Mouse (Mus musculus) liver, embryonic 12.5 days (tissue): ENCODE results near the gene Olfr705. TPM values are rescaled to one million over a fixed set of nuclear protein-coding genes. Genes with fewer than 3 reads are reported as not detected.
"Not testable (repeated sequence)": the region's sequence is repeated elsewhere in the genome, so short reads cannot be mapped to it uniquely, and the experiment has no call there.

ENCODE experiments used
- ATAC-seq: fragments of 200-750 bp; cut with Nextera tagmentation; 2 replicates; pipeline ENCODE4 v1.8.0; 2017; ENCODE audit warnings: moderate number of reproducible peaks, mild to moderate bottlenecking, moderate library complexity
- H3K27ac ChIP-seq: fragments of 300-500 bp; sonication (generic); 2 replicates; pipeline ENCODE4 v1.5.1; 2016; ENCODE audit warnings: mild to moderate bottlenecking
- H3K27me3 ChIP-seq: fragments of 300-500 bp; sonication (generic); replicated peaks from 2 replicates; pipeline ENCODE4 v1.6.1; 2016; ENCODE audit warnings: mild to moderate bottlenecking, moderate library complexity
- H3K36me3 ChIP-seq: fragments of 300-500 bp; sonication (generic); 2 replicates; pipeline ENCODE4 v1.6.1; 2016; ENCODE audit warnings: mild to moderate bottlenecking, moderate library complexity
- H3K4me1 ChIP-seq: fragments of 300-500 bp; sonication (generic); 2 replicates; pipeline ENCODE4 v1.6.1; 2016
- H3K4me2 ChIP-seq: fragments of 300-500 bp; sonication (generic); 2 replicates; pipeline ENCODE4 v1.6.1; 2016; ENCODE audit warnings: mild to moderate bottlenecking, moderate library complexity
- H3K4me3 ChIP-seq: fragments of 300-500 bp; sonication (generic); 2 replicates; pipeline ENCODE4 v1.5.1; 2016; ENCODE audit warnings: mild to moderate bottlenecking, moderate library complexity
- H3K9ac ChIP-seq: fragments of 300-500 bp; sonication (generic); 2 replicates; pipeline ENCODE4 v1.6.1; 2016; ENCODE audit warnings: mild to moderate bottlenecking, moderate library complexity
- H3K9me3 ChIP-seq: fragments of 300-500 bp; sonication (generic); replicated peaks from 2 replicates; pipeline ENCODE4 v1.6.1; 2016; ENCODE audit warnings: mild to moderate bottlenecking, moderate library complexity
- WGBS: fragments of 180-500 bp; shearing (Covaris S2); methylation state at CpG from one replicate; pipeline ENCODE4 v1.1.7; 2016; ENCODE audit not compliant: insufficient replicate concordance; 5-methylcytosine and 5-hydroxymethylcytosine counted together
- polyA plus RNA-seq: library from polyadenylated mRNA; unstranded; fragments of >200 nt; fragmentation: Nextera tagmentation; extraction: Ambion mirVana; gene quantifications from 2 replicates; pipeline ENCODE4 v1.2.1, GENCODE M21; 2016

The Olfr705 gene
- polyA plus RNA-seq, result not detected in 2 replicates

GRCm38 (mm10) chr7:106876791-106877190 is at the start of gene Olfr705:
Olfr705 (minus strand) TSS chr7:106876891.
- ATAC-seq, result no peak
- Histone ChIP-seq H3K4me1 (no peaks in the 10 kb centered on the region), H3K9ac (no peak within 1 kb of the TSS), H3K27ac (no peak within 1 kb of the TSS), H3K4me2 (no peak within 1 kb of the TSS), H3K4me3 (no peak within 1 kb of the TSS), H3K9me3 (no peaks in the 10 kb centered on the region), H3K27me3 (no peaks in the 10 kb centered on the region), H3K36me3 (no peaks in the 10 kb centered on the region)
- WGBS, result 58% methylated on average over 3 of the region's 3 CpGs

GRCm38 (mm10) chr7:106920961-106921360 is 44.3 kb upstream of the Olfr705 start:
- not testable (repeated sequence) for H3K4me1 ChIP-seq, H3K4me3 ChIP-seq, H3K9me3 ChIP-seq, H3K36me3 ChIP-seq, H3K4me2 ChIP-seq, H3K27ac ChIP-seq, H3K9ac ChIP-seq, H3K27me3 ChIP-seq, ATAC-seq
- 81% methylated on average over 7 of the region's 7 CpGs for WGBS

- Histone ChIP-seq H3K4me3 (no peak within 1 kb of the TSS), H3K9me3 (no peaks in the 10 kb centered on the region), H3K36me3 (no peaks in the 10 kb centered on the region), H3K9ac (no peak within 1 kb of the TSS), H3K27ac (no peak within 1 kb of the TSS), H3K4me2 (no peak within 1 kb of the TSS), H3K27me3 (no peaks in the 10 kb centered on the region), H3K4me1 (no peaks in the 10 kb centered on the region)
- ATAC-seq, result no peak
- 36% methylated on average over 2 of the region's 2 CpGs for WGBS
These were observed 31.0 kb upstream of the Olfr705 start, which contains the start of gene Olfr1532-ps1 for GRCm38 (mm10) chr7:106907676-106908075. Olfr1532-ps1 (plus strand) TSS chr7:106908001.

GRCm38 (mm10) chr7:106901141-106901540 is 24.4 kb upstream of the Olfr705 start, which contains the start of gene Olfr707:
Olfr707 (minus strand) TSS chr7:106901241.
- H3K4me1 ChIP-seq, ATAC-seq, H3K4me2 ChIP-seq, H3K36me3 ChIP-seq, H3K27me3 ChIP-seq, H3K9me3 ChIP-seq, H3K9ac ChIP-seq, H3K27ac ChIP-seq, H3K4me3 ChIP-seq: not testable (repeated sequence)
- 61% methylated on average over 3 of the region's 3 CpGs for WGBS

- H3K36me3 ChIP-seq, result no peaks in the 10 kb centered on the region
- no peak within 1 kb of the TSS for H3K4me3 ChIP-seq
- 59% methylated on average over 2 of the region's 2 CpGs for WGBS
- no peaks in the 10 kb centered on the region for H3K27me3 ChIP-seq
- no peak within 1 kb of the TSS for H3K9ac ChIP-seq
- H3K4me2 ChIP-seq, result no peak within 1 kb of the TSS
- no peak within 1 kb of the TSS for H3K27ac ChIP-seq
- no peaks in the 10 kb centered on the region for H3K4me1 ChIP-seq
- H3K9me3 ChIP-seq, result no peaks in the 10 kb centered on the region
- ATAC-seq, result no peak
These were observed 11.4 kb upstream of the Olfr705 start, which contains the start of gene Olfr706 for GRCm38 (mm10) chr7:106888062-106888461. Olfr706 (minus strand) TSS chr7:106888162.

GRCm38 (mm10) chr7:106862885-106863284 is 13.8 kb downstream of the Olfr705 start, which contains the start of gene Olfr704:
Olfr704 (plus strand) TSS chr7:106863185.
- Histone ChIP-seq H3K4me1 (no peaks in the 10 kb centered on the region), H3K36me3 (no peaks in the 10 kb centered on the region), H3K27ac (no peak within 1 kb of the TSS), H3K9ac (no peak within 1 kb of the TSS), H3K4me2 (no peak within 1 kb of the TSS), H3K27me3 (no peaks in the 10 kb centered on the region), H3K4me3 (no peak within 1 kb of the TSS), H3K9me3 (no peaks in the 10 kb centered on the region)
- no peak for ATAC-seq

- Histone ChIP-seq H3K27ac (no peak within 1 kb of the TSS), H3K27me3 (no peaks in the 10 kb centered on the region), H3K36me3 (no peaks in the 10 kb centered on the region), H3K4me2 (no peak within 1 kb of the TSS), H3K4me3 (no peak within 1 kb of the TSS), H3K4me1 (no peaks in the 10 kb centered on the region), H3K9me3 (no peaks in the 10 kb centered on the region), H3K9ac (no peak within 1 kb of the TSS)
- no peak for ATAC-seq
- 50% methylated on average over 2 of the region's 2 CpGs for WGBS
These were observed 33.6 kb downstream of the Olfr705 start, which contains the start of gene Olfr703 for GRCm38 (mm10) chr7:106843060-106843459. Olfr703 (plus strand) TSS chr7:106843360.

GRCm38 (mm10) chr7:106833793-106834192 is 42.9 kb downstream of the Olfr705 start, which contains the start of gene Olfr702:
Olfr702 (minus strand) TSS chr7:106833893.
- H3K27ac ChIP-seq, result no peak within 1 kb of the TSS
- no peak within 1 kb of the TSS for H3K9ac ChIP-seq
- no peak within 1 kb of the TSS for H3K4me2 ChIP-seq
- ATAC-seq, result no peak
- no peaks in the 10 kb centered on the region for H3K4me1 ChIP-seq
- H3K36me3 ChIP-seq, result no peaks in the 10 kb centered on the region
- H3K4me3 ChIP-seq, result no peak within 1 kb of the TSS
- H3K27me3 ChIP-seq, result no peaks in the 10 kb centered on the region
- H3K9me3 ChIP-seq, result no peaks in the 10 kb centered on the region

Other genes starting within 250 kb of the Olfr705 start
- gene Olfr693, start 196.3 kb downstream of the Olfr705 start, polyA plus RNA-seq, result not detected in 2 replicates
- not detected in 2 replicates for gene Olfr694, start 185.1 kb downstream of the Olfr705 start, polyA plus RNA-seq
- not detected in 2 replicates for gene Olfr695, start 160.5 kb downstream of the Olfr705 start, polyA plus RNA-seq
- not detected in 2 replicates for gene Olfr697, start 134.4 kb downstream of the Olfr705 start, polyA plus RNA-seq
- not detected in 2 replicates for gene Olfr698, start 121.5 kb downstream of the Olfr705 start, polyA plus RNA-seq
- not detected in 2 replicates for gene Olfr699, start 83.7 kb downstream of the Olfr705 start, polyA plus RNA-seq
- not detected in 2 replicates for gene Olfr700, start 68.1 kb downstream of the Olfr705 start, polyA plus RNA-seq
- gene Olfr701, start 62.8 kb downstream of the Olfr705 start, polyA plus RNA-seq, result 0.02 TPM in 1 of 2 replicates, not detected in the other
- gene Olfr702, start 43.0 kb downstream of the Olfr705 start, polyA plus RNA-seq, result not detected in 2 replicates
- gene Olfr703, start 33.5 kb downstream of the Olfr705 start, polyA plus RNA-seq, result not detected in 2 replicates
- gene Olfr704, start 13.7 kb downstream of the Olfr705 start, polyA plus RNA-seq, result not detected in 2 replicates
- gene Olfr706, start 11.3 kb upstream of the Olfr705 start, polyA plus RNA-seq, result not detected in 2 replicates
- not detected in 2 replicates for gene Olfr707, start 24.4 kb upstream of the Olfr705 start, polyA plus RNA-seq
- gene Olfr1532-ps1, start 31.1 kb upstream of the Olfr705 start, polyA plus RNA-seq, result not detected in 2 replicates
- gene Olfr709-ps1, start 55.3 kb upstream of the Olfr705 start, polyA plus RNA-seq, result not detected in 2 replicates
- gene Olfr710, start 71.4 kb upstream of the Olfr705 start, polyA plus RNA-seq, result not detected in 2 replicates
- not detected in 2 replicates for gene Olfr6, start 87.0 kb upstream of the Olfr705 start, polyA plus RNA-seq
- not detected in 2 replicates for gene Olfr711, start 98.6 kb upstream of the Olfr705 start, polyA plus RNA-seq
- gene Olfr2, start 129.2 kb upstream of the Olfr705 start, polyA plus RNA-seq, result not detected in 2 replicates
- not detected in 2 replicates for gene Olfr713, start 154.3 kb upstream of the Olfr705 start, polyA plus RNA-seq
- not detected in 2 replicates for gene Olfr714, start 194.1 kb upstream of the Olfr705 start, polyA plus RNA-seq
- not detected in 2 replicates for gene Olfr17, start 216.3 kb upstream of the Olfr705 start, polyA plus RNA-seq
- not detected in 2 replicates for gene Olfr715b, start 233.5 kb upstream of the Olfr705 start, polyA plus RNA-seq